In the genomic region with DNA sequence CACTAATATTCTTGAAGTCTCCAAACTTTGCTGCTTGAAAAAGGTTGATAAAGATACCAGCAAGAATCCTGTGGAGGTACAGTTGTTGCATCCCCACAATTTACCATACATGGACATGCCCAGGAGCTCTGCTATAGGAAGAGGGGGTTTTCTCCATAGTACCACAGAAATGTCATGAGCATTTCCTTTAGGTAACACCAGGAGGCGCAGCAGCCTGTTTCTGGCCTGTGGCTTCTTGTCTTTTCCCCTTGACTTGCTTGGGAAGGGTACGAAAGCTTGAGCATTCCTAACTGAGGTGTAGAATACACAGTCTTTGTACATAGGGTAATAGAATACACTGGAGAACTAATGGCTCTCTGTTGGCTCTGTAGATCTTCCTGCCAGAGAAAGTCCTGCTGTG, we compare ENCODE assay signal across 11 mouse cellular contexts.
DNase-seq lines count a peak whose midpoint lies in the region; ATAC-seq and TF ChIP-seq lines count a peak whose summit lies in the region.
"Had no signal": no experiment of that assay in that cellular context is flagged by ENCODE, and none has a peak within 500 bp of the region (broad histone marks: within the 10 kb centered on the region; RNA-seq: fewer than 3 reads in every experiment).

No protein-coding gene starts in this region.

- no peaks in the 10 kb centered on the region for H3K9me3 ChIP-seq in embryonic facial prominence, embryonic 11.5 days (replicated peaks; ENCODE audit: control insufficient read depth, low read length)
- no peaks in the 10 kb centered on the region for H3K9me3 ChIP-seq in embryonic facial prominence, embryonic 10.5 days
- H3K9me3 ChIP-seq in liver, embryonic 14.5 days (ENCODE audit: control insufficient read depth, low read length), result no peaks in the 10 kb centered on the region
- H3K9me3 ChIP-seq in liver, embryonic 12.5 days (replicated peaks), result no peaks in the 10 kb centered on the region
- H3K9me3 ChIP-seq in forebrain, embryonic 10.5 days, result no peaks in the 10 kb centered on the region

- no peak overlapping the region for H3K4me2 ChIP-seq in embryonic facial prominence, embryonic 11.5 days (ENCODE audit: low read depth, low read length)
- no peak overlapping the region for H3K4me2 ChIP-seq in liver, embryonic 14.5 days (ENCODE audit: low read depth)
- H3K4me2 ChIP-seq in liver, embryonic 12.5 days, result no peak overlapping the region

- peak; percentile 47; the same call in 1 of the 2 replicates for TF ChIP-seq CTCF in liver, embryonic 14.5 days (IDR thresholded peaks at IDR 0.05; ENCODE audit: low read depth)

- 45% methylated on average over 2 of the region's 2 CpGs for WGBS in embryonic facial prominence, embryonic 11.5 days
- WGBS in embryonic facial prominence, embryonic 10.5 days, result 45% methylated on average over 2 of the region's 2 CpGs
- WGBS in liver, embryonic 14.5 days (ENCODE audit: insufficient replicate concordance), result 23% methylated on average over 2 of the region's 2 CpGs
- WGBS in liver, embryonic 12.5 days (ENCODE audit: insufficient replicate concordance), result 33% methylated on average over 2 of the region's 2 CpGs
- 47% methylated on average over 2 of the region's 2 CpGs for WGBS in forebrain, embryonic 10.5 days

- ATAC-seq in embryonic facial prominence, embryonic 11.5 days (replicated peaks; ENCODE audit: insufficient number of reproducible peaks, low FRiP score, low TSS enrichment, low read depth), result no peak
- ATAC-seq in liver, embryonic 14.5 days (ENCODE audit: insufficient read depth), result no peak
- ATAC-seq in liver, embryonic 12.5 days, result no peak
- 0 out of 2 replicates have a peak, but pooled peaks have one; percentile 23 for ATAC-seq in neutrophil, adult 5-6 weeks (ENCODE audit: extremely low read depth, insufficient number of reproducible peaks, low FRiP score, poor library complexity, severe bottlenecking)

- H3K27me3 ChIP-seq in embryonic facial prominence, embryonic 11.5 days (ENCODE audit: control insufficient read depth, insufficient read depth, low read length), result 0 out of 2 replicates have a peak, but pooled peaks cover 2% of the 10 kb centered on the region
- H3K27me3 ChIP-seq in embryonic facial prominence, embryonic 10.5 days (replicated peaks; ENCODE audit: low read depth, poor library complexity, severe bottlenecking), result peaks cover 99% of the 10 kb centered on the region
- H3K27me3 ChIP-seq in liver, embryonic 14.5 days (ENCODE audit: control insufficient read depth, insufficient read depth, low read length), result no peaks in the 10 kb centered on the region
- H3K27me3 ChIP-seq in liver, embryonic 12.5 days (replicated peaks), result peaks cover 33% of the 10 kb centered on the region
- peaks cover 100% of the 10 kb centered on the region for H3K27me3 ChIP-seq in forebrain, embryonic 10.5 days (ENCODE audit: poor library complexity, severe bottlenecking)

- H3K36me3 ChIP-seq in embryonic facial prominence, embryonic 11.5 days (replicated peaks; ENCODE audit: control insufficient read depth, insufficient read depth, low read depth, low read length), result no peaks in the 10 kb centered on the region
- H3K36me3 ChIP-seq in embryonic facial prominence, embryonic 10.5 days (replicated peaks), result no peaks in the 10 kb centered on the region
- no peaks in the 10 kb centered on the region for H3K36me3 ChIP-seq in liver, embryonic 14.5 days (replicated peaks; ENCODE audit: control insufficient read depth, insufficient read depth, low read depth)
- H3K36me3 ChIP-seq in liver, embryonic 12.5 days, result no peaks in the 10 kb centered on the region
- H3K36me3 ChIP-seq in forebrain, embryonic 10.5 days (replicated peaks), result no peaks in the 10 kb centered on the region

- H3K9ac ChIP-seq in embryonic facial prominence, embryonic 11.5 days (replicated peaks; ENCODE audit: low read length), result no peak overlapping the region
- H3K9ac ChIP-seq in liver, embryonic 14.5 days (replicated peaks), result no peak overlapping the region
- H3K9ac ChIP-seq in liver, embryonic 12.5 days, result no peak overlapping the region

- peak; percentile 17 for DNase-seq in embryonic facial prominence, embryonic 11.5 days (ENCODE audit: low spot score)
- no peak for DNase-seq in embryonic facial prominence, embryonic 10.5 days (ENCODE audit: low spot score)
- DNase-seq in liver, embryonic 14.5 days (ENCODE audit: low read depth in 3 of 3, low spot score in 3 of 3), result no peak
- peak; percentile 58 for DNase-seq in R1 (ENCODE audit: low read depth, low spot score)
- no peak for DNase-seq in forebrain, embryonic 10.5 days (ENCODE audit: extremely low spot score, low spot score)
- DNase-seq in layer of hippocampus, postnatal 25 days (ENCODE audit: extremely low spot score in 1 of 2, low spot score in 1 of 2), result no peak
- DNase-seq: cerebellum, postnatal 25 days; gastrocnemius, postnatal 36 days had no signal

- no peak overlapping the region for H3K27ac ChIP-seq in embryonic facial prominence, embryonic 11.5 days (replicated peaks; ENCODE audit: low read depth, low read length)
- no peak overlapping the region for H3K27ac ChIP-seq in embryonic facial prominence, embryonic 10.5 days (replicated peaks)
- H3K27ac ChIP-seq in liver, embryonic 14.5 days, result no peak overlapping the region
- H3K27ac ChIP-seq in liver, embryonic 12.5 days, result no peak overlapping the region
- no peak overlapping the region for H3K27ac ChIP-seq in forebrain, embryonic 10.5 days
- H3K27ac ChIP-seq: macrophage had no signal

- H3K4me3 ChIP-seq in embryonic facial prominence, embryonic 11.5 days (ENCODE audit: low read depth, low read length), result no peak overlapping the region
- H3K4me3 ChIP-seq in embryonic facial prominence, embryonic 10.5 days, result no peak overlapping the region
- no peak overlapping the region for H3K4me3 ChIP-seq in liver, embryonic 14.5 days (ENCODE audit: insufficient read depth in 1 of 2, low read depth in 2 of 2, low read length in 2 of 2)
- H3K4me3 ChIP-seq in liver, embryonic 12.5 days, result no peak overlapping the region
- no peak overlapping the region for H3K4me3 ChIP-seq in forebrain, embryonic 10.5 days

- no peaks in the 10 kb centered on the region for H3K4me1 ChIP-seq in embryonic facial prominence, embryonic 11.5 days (ENCODE audit: control insufficient read depth, insufficient read depth, low read length)
- peaks cover 22% of the 10 kb centered on the region for H3K4me1 ChIP-seq in embryonic facial prominence, embryonic 10.5 days
- no peaks in the 10 kb centered on the region for H3K4me1 ChIP-seq in liver, embryonic 14.5 days (replicated peaks; ENCODE audit: control insufficient read depth in 2 of 2, insufficient read depth in 2 of 2, low read length in 1 of 2)
- no peaks in the 10 kb centered on the region for H3K4me1 ChIP-seq in liver, embryonic 12.5 days
- peaks cover 25% of the 10 kb centered on the region for H3K4me1 ChIP-seq in forebrain, embryonic 10.5 days

- TF ChIP-seq EP300 in liver, embryonic 14.5 days (IDR thresholded peaks at IDR 0.05; ENCODE audit: low read depth), result no peak

Comparison
In these comparisons a context has a peak if more than half of its experiments do, and no peak if none do; other contexts are left out.
1. DNase-seq: peak in embryonic facial prominence, embryonic 11.5 days (single experiment) and R1 (single experiment); none in embryonic facial prominence, embryonic 10.5 days (single experiment), liver, embryonic 14.5 days (0 of 3), forebrain, embryonic 10.5 days (single experiment) and layer of hippocampus, postnatal 25 days (0 of 2).